Mouse (Mus musculus): ENCODE data around the gene Cfap77. TPM values are rescaled to one million over a fixed set of nuclear protein-coding genes. Genes with fewer than 3 reads are reported as not detected.
A peak's percentile ranks its signal among the peaks of the same experiment; 100 is the strongest.

Cfap77 gene
- polyA plus RNA-seq, 1 experiment from 2014 or later: 0.18 TPM

DNA sequence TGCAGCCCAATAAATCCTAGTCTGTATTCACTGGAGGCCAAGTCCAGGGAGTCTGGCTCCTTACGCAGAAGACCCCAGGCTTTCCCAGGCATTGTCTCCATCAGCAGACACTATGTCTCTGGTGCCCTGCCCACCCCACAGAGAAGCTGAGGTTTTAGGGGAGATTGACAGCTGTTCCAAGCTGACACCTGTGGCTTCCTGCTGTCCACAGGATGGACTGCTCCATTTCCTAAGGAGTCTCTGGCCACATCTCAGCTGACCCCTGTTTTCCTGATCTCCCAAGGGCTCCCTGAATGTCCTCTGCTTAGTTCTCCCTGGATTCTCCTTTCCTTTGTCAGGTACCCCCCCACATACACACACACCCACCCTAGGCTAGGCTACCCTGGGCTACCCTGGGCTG is 86.6 kb downstream of the Cfap77 start:
- Histone ChIP-seq H3K4me3 (ENCODE audit: low read length) (no peak overlapping the region), H3K9me3 (replicated peaks; ENCODE audit: control insufficient read depth, low read length) (no peaks in the 10 kb centered on the region), H3K27ac (ENCODE audit: low read length) (no peak overlapping the region), H3K36me3 (ENCODE audit: control insufficient read depth, insufficient read depth) (no peaks in the 10 kb centered on the region), H3K9ac (ENCODE audit: low read length) (no peak overlapping the region), H3K27me3 (ENCODE audit: control insufficient read depth, insufficient read depth, low read length) (peaks cover 5% of the 10 kb centered on the region), H3K4me2 (ENCODE audit: low read depth, low read length) (no peak overlapping the region), H3K4me1 (ENCODE audit: control insufficient read depth, insufficient read depth, low read length) (no peaks in the 10 kb centered on the region)
- no peak for ATAC-seq (replicated peaks; ENCODE audit: extremely low read depth, insufficient read depth, low FRiP score)
- 81% methylated on average over 1 of the region's 1 CpGs for WGBS

GRCm38 (mm10) chr2:28966151-28966795 is 88.6 kb downstream of the Cfap77 start:
- H3K4me3 ChIP-seq (ENCODE audit: low read length): no peak overlapping the region
- peaks cover 2% of the 10 kb centered on the region; the same call in 1 of the 2 replicates for H3K27me3 ChIP-seq (ENCODE audit: control insufficient read depth, insufficient read depth, low read length)
- ATAC-seq (replicated peaks; ENCODE audit: extremely low read depth, insufficient read depth, low FRiP score): no peak
- no peak overlapping the region for H3K9ac ChIP-seq (ENCODE audit: low read length)
- no peak overlapping the region for H3K4me2 ChIP-seq (ENCODE audit: low read depth, low read length)
- no peak overlapping the region for H3K27ac ChIP-seq (ENCODE audit: low read length)
- H3K36me3 ChIP-seq (ENCODE audit: control insufficient read depth, insufficient read depth): no peaks in the 10 kb centered on the region
- no peaks in the 10 kb centered on the region for H3K4me1 ChIP-seq (ENCODE audit: control insufficient read depth, insufficient read depth, low read length)
- WGBS: 61% methylated on average over 14 of the region's 14 CpGs
- no peaks in the 10 kb centered on the region for H3K9me3 ChIP-seq (replicated peaks; ENCODE audit: control insufficient read depth, low read length)

DNA sequence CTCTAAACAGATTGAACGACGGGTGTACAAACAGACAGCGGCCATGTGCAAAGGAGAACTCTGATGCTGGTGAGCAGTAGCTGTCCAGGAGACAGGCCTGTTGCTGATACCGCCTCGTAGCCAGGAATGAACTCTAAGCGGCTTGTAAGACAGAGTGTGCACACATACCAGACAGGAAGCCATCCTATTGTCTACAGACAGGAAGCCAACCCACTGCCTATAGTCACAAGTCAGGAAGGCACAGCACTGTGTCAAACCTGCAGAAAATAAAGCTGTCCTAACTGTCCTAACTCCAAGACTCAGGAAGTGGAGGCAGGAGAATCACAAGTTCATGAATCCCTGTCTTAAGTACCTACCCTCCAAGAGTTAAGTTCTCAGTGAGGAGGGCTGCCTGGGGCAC is 91.3 kb downstream of the Cfap77 start:
- ATAC-seq (replicated peaks; ENCODE audit: extremely low read depth, insufficient read depth, low FRiP score): peak; percentile 63; the same call in 1 of the 2 replicates
- no peaks in the 10 kb centered on the region for H3K36me3 ChIP-seq (ENCODE audit: control insufficient read depth, insufficient read depth)

DNA sequence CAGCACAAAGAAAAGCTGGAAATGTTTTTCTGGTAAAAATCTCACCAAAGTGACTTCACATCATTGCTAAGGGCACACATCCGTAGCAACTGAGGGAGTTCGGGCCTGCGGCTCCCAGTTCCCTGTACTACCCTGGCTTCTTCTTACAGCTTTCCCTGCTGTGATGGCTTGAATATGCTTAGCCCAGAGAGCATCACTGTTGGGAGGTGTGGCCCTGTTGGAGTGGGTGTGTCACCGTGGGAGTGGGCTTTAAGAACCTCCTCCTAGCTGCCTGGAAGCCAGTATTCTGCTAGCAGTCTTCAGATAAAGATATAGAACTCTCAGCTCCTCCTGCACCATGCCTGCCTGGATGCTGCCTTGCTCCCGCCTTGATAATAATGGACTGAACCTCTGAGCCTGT is 93.2 kb downstream of the Cfap77 start:
- 63% methylated on average over 5 of the region's 5 CpGs for WGBS
- Histone ChIP-seq H3K4me3 (ENCODE audit: low read length) (no peak overlapping the region), H3K27me3 (ENCODE audit: control insufficient read depth, insufficient read depth, low read length) (0 out of 2 replicates have a peak, but pooled peaks cover 2% of the 10 kb centered on the region)

More for the DNA sequence above, 91.3 kb downstream of the Cfap77 start:
- Histone ChIP-seq H3K4me2 (ENCODE audit: low read depth, low read length) (no peak overlapping the region), H3K9me3 (replicated peaks; ENCODE audit: control insufficient read depth, low read length) (no peaks in the 10 kb centered on the region), H3K27me3 (ENCODE audit: control insufficient read depth, insufficient read depth, low read length) (no peaks in the 10 kb centered on the region), H3K4me3 (ENCODE audit: low read length) (no peak overlapping the region), H3K4me1 (ENCODE audit: control insufficient read depth, insufficient read depth, low read length) (no peaks in the 10 kb centered on the region), H3K9ac (ENCODE audit: low read length) (no peak overlapping the region), H3K27ac (ENCODE audit: low read length) (peak overlapping the region; percentile 36; the same call in 1 of the 2 replicates)
- 50% methylated on average over 6 of the region's 6 CpGs for WGBS

DNA sequence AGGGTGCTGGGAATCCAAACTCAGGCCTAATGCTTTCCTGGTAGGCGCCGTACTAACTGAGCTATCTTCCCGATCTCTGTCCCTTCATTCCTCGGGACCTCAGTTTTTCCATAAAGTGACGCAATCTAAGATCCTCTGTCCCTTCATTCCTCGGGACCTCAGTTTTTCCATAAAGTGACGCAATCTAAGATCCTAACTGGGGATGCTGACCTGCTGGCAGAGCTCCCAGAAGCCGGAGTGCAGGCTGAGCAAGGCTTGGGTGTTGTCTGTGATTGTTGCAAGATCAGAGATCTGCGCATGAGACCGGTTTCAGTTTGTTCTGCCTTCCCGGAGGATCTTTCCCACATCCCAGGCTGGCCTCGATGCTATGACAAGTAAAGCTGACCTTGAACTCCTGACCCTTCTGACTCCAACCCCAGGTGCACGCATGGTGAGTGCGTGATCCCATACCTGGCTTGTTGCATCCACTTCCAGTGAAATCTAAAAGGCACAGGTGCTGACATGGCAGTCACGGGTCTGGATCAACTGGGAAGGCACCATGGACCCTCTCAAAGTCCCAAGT is 93.8 kb downstream of the Cfap77 start:
- Histone ChIP-seq H3K4me2 (ENCODE audit: low read depth, low read length) (no peak overlapping the region), H3K9ac (ENCODE audit: low read length) (no peak overlapping the region)
- WGBS: 69% methylated on average over 15 of the region's 15 CpGs

More for the DNA sequence above, 93.2 kb downstream of the Cfap77 start:
- Histone ChIP-seq H3K36me3 (ENCODE audit: control insufficient read depth, insufficient read depth) (no peaks in the 10 kb centered on the region), H3K27ac (ENCODE audit: low read length) (no peak overlapping the region), H3K4me1 (ENCODE audit: control insufficient read depth, insufficient read depth, low read length) (no peaks in the 10 kb centered on the region), H3K4me2 (ENCODE audit: low read depth, low read length) (no peak overlapping the region), H3K9ac (ENCODE audit: low read length) (no peak overlapping the region), H3K9me3 (replicated peaks; ENCODE audit: control insufficient read depth, low read length) (no peaks in the 10 kb centered on the region)
- ATAC-seq (replicated peaks; ENCODE audit: extremely low read depth, insufficient read depth, low FRiP score): no peak

DNA sequence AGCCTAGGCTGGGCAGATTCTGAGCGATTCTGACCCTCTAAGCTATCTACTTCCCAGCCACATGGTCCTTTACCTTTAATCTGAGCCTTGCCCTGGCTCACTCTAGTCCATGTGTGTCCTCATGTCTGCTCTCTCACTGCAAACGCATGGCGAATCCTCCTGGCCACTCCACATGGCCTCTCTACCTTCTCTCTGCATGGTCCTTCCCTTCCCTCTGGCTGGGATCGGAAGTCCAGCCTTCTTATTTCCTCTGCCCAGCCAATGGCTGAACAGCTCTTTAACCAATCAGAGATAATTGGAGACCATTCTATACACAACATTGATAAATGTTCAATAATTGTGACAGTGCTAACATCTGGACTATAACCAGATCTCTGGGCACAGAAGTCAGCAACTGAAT is 98.0 kb downstream of the Cfap77 start:
- H3K36me3 ChIP-seq (ENCODE audit: control insufficient read depth, insufficient read depth): no peaks in the 10 kb centered on the region
- 0 out of 2 replicates have a peak, but pooled peaks cover 3% of the 10 kb centered on the region for H3K27me3 ChIP-seq (ENCODE audit: control insufficient read depth, insufficient read depth, low read length)
- WGBS: 77% methylated on average over 4 of the region's 4 CpGs
- H3K4me1 ChIP-seq (ENCODE audit: control insufficient read depth, insufficient read depth, low read length): no peaks in the 10 kb centered on the region
- no peak overlapping the region for H3K4me2 ChIP-seq (ENCODE audit: low read depth, low read length)
- no peak overlapping the region for H3K9ac ChIP-seq (ENCODE audit: low read length)
- no peaks in the 10 kb centered on the region for H3K9me3 ChIP-seq (replicated peaks; ENCODE audit: control insufficient read depth, low read length)
- no peak for ATAC-seq (replicated peaks; ENCODE audit: extremely low read depth, insufficient read depth, low FRiP score)
- H3K27ac ChIP-seq (ENCODE audit: low read length): no peak overlapping the region
- no peak overlapping the region for H3K4me3 ChIP-seq (ENCODE audit: low read length)

More for the DNA sequence above, 93.8 kb downstream of the Cfap77 start:
- no peaks in the 10 kb centered on the region for H3K9me3 ChIP-seq (replicated peaks; ENCODE audit: control insufficient read depth, low read length)
- no peak for ATAC-seq (replicated peaks; ENCODE audit: extremely low read depth, insufficient read depth, low FRiP score)
- H3K36me3 ChIP-seq (ENCODE audit: control insufficient read depth, insufficient read depth): no peaks in the 10 kb centered on the region
- no peak overlapping the region for H3K27ac ChIP-seq (ENCODE audit: low read length)
- H3K4me1 ChIP-seq (ENCODE audit: control insufficient read depth, insufficient read depth, low read length): no peaks in the 10 kb centered on the region
- H3K27me3 ChIP-seq (ENCODE audit: control insufficient read depth, insufficient read depth, low read length): 0 out of 2 replicates have a peak, but pooled peaks cover 3% of the 10 kb centered on the region
- no peak overlapping the region for H3K4me3 ChIP-seq (ENCODE audit: low read length)

- Histone ChIP-seq H3K36me3 (ENCODE audit: control insufficient read depth, insufficient read depth) (no peaks in the 10 kb centered on the region), H3K4me2 (ENCODE audit: low read depth, low read length) (no peak overlapping the region), H3K9me3 (replicated peaks; ENCODE audit: control insufficient read depth, low read length) (no peaks in the 10 kb centered on the region), H3K27me3 (ENCODE audit: control insufficient read depth, insufficient read depth, low read length) (0 out of 2 replicates have a peak, but pooled peaks cover 7% of the 10 kb centered on the region), H3K9ac (ENCODE audit: low read length) (no peak overlapping the region), H3K4me3 (ENCODE audit: low read length) (no peak overlapping the region), H3K27ac (ENCODE audit: low read length) (no peak overlapping the region), H3K4me1 (ENCODE audit: control insufficient read depth, insufficient read depth, low read length) (no peaks in the 10 kb centered on the region)
- ATAC-seq (replicated peaks; ENCODE audit: extremely low read depth, insufficient read depth, low FRiP score): no peak
- WGBS: 76% methylated on average over 9 of the region's 9 CpGs
Measured at GRCm38 (mm10) chr2:28954595-28954994, 100.3 kb downstream of the Cfap77 start.

DNA sequence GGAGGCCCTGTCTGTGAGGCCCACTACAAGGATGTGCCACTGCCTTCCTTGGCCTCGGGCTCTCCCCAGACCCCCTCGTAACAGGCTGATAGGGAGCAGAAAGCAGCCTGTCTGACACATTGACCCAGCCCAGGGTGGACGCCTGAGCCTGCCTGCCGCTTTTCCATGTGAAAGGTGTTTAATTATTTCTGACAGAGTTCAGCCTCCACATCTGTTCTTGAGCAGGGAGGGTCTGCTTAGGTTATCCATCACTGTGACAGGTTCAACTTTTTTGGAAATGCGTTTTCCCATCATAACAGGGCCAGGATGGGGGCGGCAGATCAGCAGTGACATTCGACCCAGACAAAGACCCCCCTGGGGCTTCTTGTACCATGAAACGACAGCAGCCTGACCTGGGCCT is 101.9 kb downstream of the Cfap77 start:
- H3K9ac ChIP-seq (ENCODE audit: low read length): no peak overlapping the region
- H3K27ac ChIP-seq (ENCODE audit: low read length): no peak overlapping the region
- H3K4me1 ChIP-seq (ENCODE audit: control insufficient read depth, insufficient read depth, low read length): no peaks in the 10 kb centered on the region
- WGBS: 59% methylated on average over 8 of the region's 8 CpGs
- no peaks in the 10 kb centered on the region for H3K9me3 ChIP-seq (replicated peaks; ENCODE audit: control insufficient read depth, low read length)
- 0 out of 2 replicates have a peak, but pooled peaks cover 10% of the 10 kb centered on the region for H3K27me3 ChIP-seq (ENCODE audit: control insufficient read depth, insufficient read depth, low read length)
- H3K4me3 ChIP-seq (ENCODE audit: low read length): no peak overlapping the region
- ATAC-seq (replicated peaks; ENCODE audit: extremely low read depth, insufficient read depth, low FRiP score): no peak
- H3K4me2 ChIP-seq (ENCODE audit: low read depth, low read length): no peak overlapping the region
- H3K36me3 ChIP-seq (ENCODE audit: control insufficient read depth, insufficient read depth): no peaks in the 10 kb centered on the region

GRCm38 (mm10) chr2:28946312-28946711 is 108.6 kb downstream of the Cfap77 start:
- H3K27me3 ChIP-seq (ENCODE audit: control insufficient read depth, insufficient read depth, low read length): 0 out of 2 replicates have a peak, but pooled peaks cover 9% of the 10 kb centered on the region
- H3K36me3 ChIP-seq (ENCODE audit: control insufficient read depth, insufficient read depth): no peaks in the 10 kb centered on the region
- no peak overlapping the region for H3K9ac ChIP-seq (ENCODE audit: low read length)
- no peak overlapping the region for H3K27ac ChIP-seq (ENCODE audit: low read length)
- no peak for ATAC-seq (replicated peaks; ENCODE audit: extremely low read depth, insufficient read depth, low FRiP score)
- no peak overlapping the region for H3K4me2 ChIP-seq (ENCODE audit: low read depth, low read length)
- H3K4me3 ChIP-seq (ENCODE audit: low read length): no peak overlapping the region
- 64% methylated on average over 3 of the region's 3 CpGs for WGBS
- H3K9me3 ChIP-seq (replicated peaks; ENCODE audit: control insufficient read depth, low read length): no peaks in the 10 kb centered on the region
- H3K4me1 ChIP-seq (ENCODE audit: control insufficient read depth, insufficient read depth, low read length): no peaks in the 10 kb centered on the region
